Mouse (Mus musculus): ENCODE measurements around the gene Itgb5. TPM values are rescaled to one million over a fixed set of nuclear protein-coding genes. Genes with fewer than 3 reads are reported as not detected.

The Itgb5 gene
- polyA plus RNA-seq (2016; fragmentation: Nextera tagmentation; extraction: Ambion mirVana) = 120 and 130 TPM in 2 replicates

GRCm38 (mm10) chr16:33829301-33829831, at the start of gene Itgb5:
Gene Itgb5, plus strand, starts transcription at chr16:33829665.
- Histone ChIP-seq H3K36me3 (no peaks in the 10 kb centered on the region), H3K4me2 (replicated peaks) (peak within 1 kb of the TSS; percentile 57), H3K9ac (peak within 1 kb of the TSS; percentile 87), H3K4me1 (peaks cover 32% of the 10 kb centered on the region), H3K27me3 (no peaks in the 10 kb centered on the region), H3K9me3 (no peaks in the 10 kb centered on the region), H3K4me3 (peak within 1 kb of the TSS; percentile 70), H3K27ac (peak within 1 kb of the TSS; percentile 91)
- WGBS = under 1% methylated on average over 43 of the region's 43 CpGs
- peak; percentile 75 for ATAC-seq (ENCODE audit: insufficient number of reproducible peaks, insufficient read depth, low FRiP score, low TSS enrichment)

- H3K4me1 ChIP-seq = no peaks in the 10 kb centered on the region
Measured at GRCm38 (mm10) chr16:33781789-33782728, 47.4 kb upstream of the Itgb5 start.

GRCm38 (mm10) chr16:33782729-33783091, 46.8 kb upstream of the Itgb5 start:
- ATAC-seq (ENCODE audit: insufficient number of reproducible peaks, insufficient read depth, low FRiP score, low TSS enrichment) = no peak
- Histone ChIP-seq H3K9me3 (no peaks in the 10 kb centered on the region), H3K9ac (no peak overlapping the region), H3K4me1 (no peaks in the 10 kb centered on the region), H3K27me3 (no peaks in the 10 kb centered on the region), H3K27ac (no peak overlapping the region), H3K36me3 (no peaks in the 10 kb centered on the region), H3K4me2 (replicated peaks) (no peak overlapping the region), H3K4me3 (no peak overlapping the region)
- 89% methylated on average over 1 of the region's 1 CpGs for WGBS

More at GRCm38 (mm10) chr16:33781789-33782728, 47.4 kb upstream of the Itgb5 start:
- Histone ChIP-seq H3K27me3 (no peaks in the 10 kb centered on the region), H3K9me3 (no peaks in the 10 kb centered on the region), H3K4me2 (replicated peaks) (no peak overlapping the region), H3K27ac (no peak overlapping the region), H3K36me3 (no peaks in the 10 kb centered on the region), H3K4me3 (no peak overlapping the region), H3K9ac (no peak overlapping the region)
- ATAC-seq (ENCODE audit: insufficient number of reproducible peaks, insufficient read depth, low FRiP score, low TSS enrichment) = no peak
- WGBS = 65% methylated on average over 5 of the region's 5 CpGs

- Histone ChIP-seq H3K27ac (no peak overlapping the region), H3K4me2 (replicated peaks) (no peak overlapping the region), H3K36me3 (no peaks in the 10 kb centered on the region), H3K4me1 (no peaks in the 10 kb centered on the region), H3K9me3 (no peaks in the 10 kb centered on the region), H3K9ac (no peak overlapping the region), H3K4me3 (no peak overlapping the region), H3K27me3 (no peaks in the 10 kb centered on the region)
- 92% methylated on average over 1 of the region's 1 CpGs for WGBS
- ATAC-seq (ENCODE audit: insufficient number of reproducible peaks, insufficient read depth, low FRiP score, low TSS enrichment) = no peak
Measured at GRCm38 (mm10) chr16:33784547-33784946, 44.9 kb upstream of the Itgb5 start.

GRCm38 (mm10) chr16:33785092-33785704, 44.3 kb upstream of the Itgb5 start:
- Histone ChIP-seq H3K27ac (no peak overlapping the region), H3K9ac (no peak overlapping the region), H3K36me3 (no peaks in the 10 kb centered on the region), H3K9me3 (no peaks in the 10 kb centered on the region), H3K4me1 (no peaks in the 10 kb centered on the region), H3K27me3 (no peaks in the 10 kb centered on the region), H3K4me3 (no peak overlapping the region), H3K4me2 (replicated peaks) (no peak overlapping the region)
- WGBS = 65% methylated on average over 8 of the region's 8 CpGs
- ATAC-seq (ENCODE audit: insufficient number of reproducible peaks, insufficient read depth, low FRiP score, low TSS enrichment) = no peak

- no peaks in the 10 kb centered on the region for H3K9me3 ChIP-seq
- no peaks in the 10 kb centered on the region for H3K36me3 ChIP-seq
- no peak overlapping the region for H3K9ac ChIP-seq
- no peaks in the 10 kb centered on the region for H3K4me1 ChIP-seq
- H3K27me3 ChIP-seq = no peaks in the 10 kb centered on the region
- ATAC-seq (ENCODE audit: insufficient number of reproducible peaks, insufficient read depth, low FRiP score, low TSS enrichment) = no peak
- H3K4me2 ChIP-seq (replicated peaks) = no peak overlapping the region
- H3K27ac ChIP-seq = no peak overlapping the region
- WGBS = 78% methylated on average over 7 of the region's 7 CpGs
- H3K4me3 ChIP-seq = no peak overlapping the region
Measured at GRCm38 (mm10) chr16:33786657-33787390, 42.6 kb upstream of the Itgb5 start.

GRCm38 (mm10) chr16:33793846-33794791, 35.3 kb upstream of the Itgb5 start, which contains the start of gene Muc13:
Gene Muc13, plus strand, starts transcription at chr16:33794037.
- 81% methylated on average over 10 of the region's 10 CpGs for WGBS
- Histone ChIP-seq H3K36me3 (no peaks in the 10 kb centered on the region), H3K4me2 (replicated peaks) (no peak within 1 kb of the TSS), H3K27me3 (no peaks in the 10 kb centered on the region), H3K9me3 (no peaks in the 10 kb centered on the region), H3K27ac (no peak within 1 kb of the TSS), H3K4me3 (no peak within 1 kb of the TSS), H3K4me1 (no peaks in the 10 kb centered on the region), H3K9ac (no peak within 1 kb of the TSS)
- ATAC-seq (ENCODE audit: insufficient number of reproducible peaks, insufficient read depth, low FRiP score, low TSS enrichment) = no peak

- Histone ChIP-seq H3K4me3 (no peak overlapping the region), H3K4me2 (replicated peaks) (no peak overlapping the region), H3K27ac (no peak overlapping the region), H3K4me1 (no peaks in the 10 kb centered on the region), H3K27me3 (no peaks in the 10 kb centered on the region), H3K9me3 (no peaks in the 10 kb centered on the region), H3K9ac (no peak overlapping the region), H3K36me3 (no peaks in the 10 kb centered on the region)
- no peak for ATAC-seq (ENCODE audit: insufficient number of reproducible peaks, insufficient read depth, low FRiP score, low TSS enrichment)
- WGBS = 75% methylated on average over 4 of the region's 4 CpGs
Measured at GRCm38 (mm10) chr16:33795106-33795505, 34.4 kb upstream of the Itgb5 start.

- ATAC-seq (ENCODE audit: insufficient number of reproducible peaks, insufficient read depth, low FRiP score, low TSS enrichment) = no peak
- Histone ChIP-seq H3K27ac (no peak overlapping the region), H3K4me1 (no peaks in the 10 kb centered on the region), H3K9me3 (no peaks in the 10 kb centered on the region), H3K4me2 (replicated peaks) (no peak overlapping the region), H3K9ac (no peak overlapping the region), H3K36me3 (no peaks in the 10 kb centered on the region), H3K4me3 (no peak overlapping the region), H3K27me3 (no peaks in the 10 kb centered on the region)
- 84% methylated on average over 6 of the region's 6 CpGs for WGBS
Measured at GRCm38 (mm10) chr16:33795887-33796286, 33.6 kb upstream of the Itgb5 start.

GRCm38 (mm10) chr16:33796756-33797155, 32.7 kb upstream of the Itgb5 start:
- 91% methylated on average over 3 of the region's 3 CpGs for WGBS
- H3K4me1 ChIP-seq = no peaks in the 10 kb centered on the region
- H3K9me3 ChIP-seq = no peaks in the 10 kb centered on the region
- ATAC-seq (ENCODE audit: insufficient number of reproducible peaks, insufficient read depth, low FRiP score, low TSS enrichment) = no peak
- H3K4me2 ChIP-seq (replicated peaks) = no peak overlapping the region
- no peaks in the 10 kb centered on the region for H3K36me3 ChIP-seq
- H3K9ac ChIP-seq = no peak overlapping the region
- no peaks in the 10 kb centered on the region for H3K27me3 ChIP-seq
- no peak overlapping the region for H3K4me3 ChIP-seq
- H3K27ac ChIP-seq = no peak overlapping the region
